12 mouse cellular contexts compared by ENCODE assay signal in genomic region chr7:44853065-44853464, GRCm38 (mm10). TPM values are rescaled to one million over a fixed set of nuclear protein-coding genes. Genes with fewer than 3 reads are reported as not detected.
DNase-seq lines count a peak whose midpoint lies in the region; ATAC-seq and TF ChIP-seq lines count a peak whose summit lies in the region.
"Had no signal": no experiment of that assay in that cellular context is flagged by ENCODE, and none has a peak within 500 bp of the region (broad histone marks: within the 10 kb centered on the region; RNA-seq: fewer than 3 reads in every experiment).

No protein-coding gene starts in this region.

- H3K9ac ChIP-seq in heart, embryonic 14.5 days (ENCODE audit: low read length) = 0 out of 2 replicates have a peak overlapping the region, but pooled peaks have one; percentile 73
- H3K9ac ChIP-seq in neural tube, embryonic 12.5 days = no peak overlapping the region
- H3K9ac ChIP-seq in limb, embryonic 13.5 days = peak overlapping the region; percentile 40; the same call in 1 of the 2 replicates
- H3K9ac ChIP-seq in stomach, postnatal 0 days (ENCODE audit: low read length) = no peak overlapping the region

- no peak overlapping the region for H3K27ac ChIP-seq in heart, embryonic 14.5 days (replicated peaks in 1 of 2; ENCODE audit: control insufficient read depth in 1 of 2, insufficient read depth in 1 of 2, low read depth in 2 of 2, low read length in 2 of 2)
- H3K27ac ChIP-seq in neural tube, embryonic 12.5 days = no peak overlapping the region
- no peak overlapping the region for H3K27ac ChIP-seq in limb, embryonic 13.5 days
- no peak overlapping the region for H3K27ac ChIP-seq in stomach, postnatal 0 days (replicated peaks)

- no peak for TF ChIP-seq CTCF in stomach, postnatal 0 days (IDR thresholded peaks at IDR 0.05; ENCODE audit: low read depth)

- H3K4me2 ChIP-seq in heart, embryonic 14.5 days (ENCODE audit: low read length) = peak overlapping the region; percentile 81
- peak overlapping the region; percentile 87; the same call in 1 of the 2 replicates for H3K4me2 ChIP-seq in neural tube, embryonic 12.5 days (replicated peaks)
- peak overlapping the region; percentile 90 for H3K4me2 ChIP-seq in limb, embryonic 13.5 days (replicated peaks)
- H3K4me2 ChIP-seq in stomach, postnatal 0 days (replicated peaks; ENCODE audit: low read depth) = 0 out of 2 replicates have a peak overlapping the region, but pooled peaks have one; percentile 88

- H3K36me3 ChIP-seq in heart, embryonic 14.5 days (ENCODE audit: control insufficient read depth, insufficient read depth, low read length) = peaks cover 22% of the 10 kb centered on the region
- H3K36me3 ChIP-seq in neural tube, embryonic 12.5 days = peaks cover 9% of the 10 kb centered on the region; the same call in 1 of the 2 replicates
- peaks cover 22% of the 10 kb centered on the region for H3K36me3 ChIP-seq in limb, embryonic 13.5 days
- no peaks in the 10 kb centered on the region; the same call in 1 of the 2 replicates for H3K36me3 ChIP-seq in stomach, postnatal 0 days (ENCODE audit: control insufficient read depth, insufficient read depth, low read length)

- H3K4me1 ChIP-seq in heart, embryonic 14.5 days (ENCODE audit: control insufficient read depth in 2 of 2, insufficient read depth in 2 of 2, low read length in 2 of 2) = peaks cover 26 to 43% of the 10 kb centered on the region in 2 experiments
- H3K4me1 ChIP-seq in neural tube, embryonic 12.5 days = peaks cover 61% of the 10 kb centered on the region
- H3K4me1 ChIP-seq in limb, embryonic 13.5 days = peaks cover 67% of the 10 kb centered on the region
- peaks cover 10% of the 10 kb centered on the region for H3K4me1 ChIP-seq in stomach, postnatal 0 days (replicated peaks; ENCODE audit: control insufficient read depth, insufficient read depth)

- no peak overlapping the region for H3K4me3 ChIP-seq in heart, embryonic 14.5 days (ENCODE audit: control insufficient read depth in 1 of 2, insufficient read depth in 1 of 2, low read depth in 1 of 2, low read length in 2 of 2)
- no peak overlapping the region for H3K4me3 ChIP-seq in neural tube, embryonic 12.5 days
- peak overlapping the region; percentile 56; the same call in 1 of the 2 replicates for H3K4me3 ChIP-seq in limb, embryonic 13.5 days
- H3K4me3 ChIP-seq in stomach, postnatal 0 days (ENCODE audit: low read depth, low read length) = no peak overlapping the region

- H3K9me3 ChIP-seq in heart, embryonic 14.5 days (ENCODE audit: control insufficient read depth, low read length) = no peaks in the 10 kb centered on the region
- no peaks in the 10 kb centered on the region for H3K9me3 ChIP-seq in neural tube, embryonic 12.5 days
- no peaks in the 10 kb centered on the region for H3K9me3 ChIP-seq in limb, embryonic 13.5 days
- no peaks in the 10 kb centered on the region for H3K9me3 ChIP-seq in stomach, postnatal 0 days (ENCODE audit: control insufficient read depth, low read length)
- H3K9me3 ChIP-seq: limb, embryonic 12.5 days had no signal

- DNase-seq in heart, postnatal 14 days = no peak
- no peak for DNase-seq in neural tube, embryonic 10.5 days (ENCODE audit: extremely low spot score, low spot score)
- no peak for DNase-seq in stomach, postnatal 0 days (ENCODE audit: low spot score)
- no peak for DNase-seq in left cerebral cortex, adult 8-10 months (ENCODE audit: low spot score in 2 of 2)
- DNase-seq in urinary bladder, adult 18-20 months (ENCODE audit: low spot score in 2 of 2) = no peak
- DNase-seq: heart, postnatal 10 days; kidney, postnatal 14 days; thymus, postnatal 25 days had no signal

- no peak for TF ChIP-seq EP300 in stomach, postnatal 0 days (optimal IDR thresholded peaks at IDR 0.05)

- no peaks in the 10 kb centered on the region for H3K27me3 ChIP-seq in heart, embryonic 14.5 days (ENCODE audit: control insufficient read depth, insufficient read depth, low read length)
- H3K27me3 ChIP-seq in neural tube, embryonic 12.5 days (replicated peaks) = no peaks in the 10 kb centered on the region
- no peaks in the 10 kb centered on the region for H3K27me3 ChIP-seq in limb, embryonic 13.5 days
- no peaks in the 10 kb centered on the region for H3K27me3 ChIP-seq in stomach, postnatal 0 days (ENCODE audit: control insufficient read depth, insufficient read depth, low read length)
- H3K27me3 ChIP-seq: limb, embryonic 12.5 days had no signal

- WGBS in heart, embryonic 14.5 days = 89% methylated on average over 2 of the region's 2 CpGs
- 91% methylated on average over 2 of the region's 2 CpGs for WGBS in neural tube, embryonic 12.5 days
- 89% methylated on average over 2 of the region's 2 CpGs for WGBS in limb, embryonic 13.5 days
- 94% methylated on average over 2 of the region's 2 CpGs for WGBS in stomach, postnatal 0 days

- no peak for ATAC-seq in heart, embryonic 14.5 days (ENCODE audit: insufficient number of reproducible peaks, insufficient read depth, low FRiP score, low read depth)
- ATAC-seq in neural tube, embryonic 12.5 days (ENCODE audit: low FRiP score, low read depth) = no peak
- ATAC-seq in limb, embryonic 13.5 days (ENCODE audit: low FRiP score, low read depth) = no peak
- no peak for ATAC-seq in stomach, postnatal 0 days (ENCODE audit: low FRiP score, low TSS enrichment)

- intact Hi-C loops in heart, postnatal 14 days (cut with DNase I) = no loop called here

RNA-seq across cellular contexts. Expression of gene Pnkp, which starts 3.9 kb away (rescaled TPM):
- 19.4 and 22.7 TPM in 2 replicates for polyA plus RNA-seq in heart, embryonic 14.5 days (2014; fragmentation: Nextera tagmentation; extraction: Ambion mirVana)
- 10 to 100 TPM; 17.6 to 18.8 TPM for total RNA-seq in heart, postnatal 14 days (2021)
- polyA plus RNA-seq in neural tube, embryonic 12.5 days (2016; fragmentation: Nextera tagmentation; extraction: Ambion mirVana) = 32.3 and 39.3 TPM in 2 replicates
- polyA plus RNA-seq in limb, embryonic 13.5 days (2015; fragmentation: Nextera tagmentation; extraction: Ambion mirVana) = 33.1 and 33.9 TPM in 2 replicates
- polyA plus RNA-seq in stomach, postnatal 0 days (2015; fragmentation: Nextera tagmentation; extraction: Ambion mirVana) = 23.5 and 25.7 TPM in 2 replicates
- 10 to 100 TPM; 23.9 to 27.0 (median 24.4) TPM for total RNA-seq in left cerebral cortex, adult 8-10 months (2022)

RNA-seq across cellular contexts. Expression of gene Tbc1d17, which starts 4.2 kb away (rescaled TPM):
- polyA plus RNA-seq in heart, embryonic 14.5 days (2014; fragmentation: Nextera tagmentation; extraction: Ambion mirVana) = 44.5 and 53.5 TPM in 2 replicates
- 10 to 100 TPM; 41.0 to 42.8 TPM for total RNA-seq in heart, postnatal 14 days (2021)
- 95.4 and 101 TPM in 2 replicates for polyA plus RNA-seq in neural tube, embryonic 12.5 days (2016; fragmentation: Nextera tagmentation; extraction: Ambion mirVana)
- 86.0 and 90.5 TPM in 2 replicates for polyA plus RNA-seq in limb, embryonic 13.5 days (2015; fragmentation: Nextera tagmentation; extraction: Ambion mirVana)
- 45.4 and 48.0 TPM in 2 replicates for polyA plus RNA-seq in stomach, postnatal 0 days (2015; fragmentation: Nextera tagmentation; extraction: Ambion mirVana)
- total RNA-seq in left cerebral cortex, adult 8-10 months (2022) = 10 to 100 TPM; 76.4 to 88.3 (median 82.2) TPM

RNA-seq across cellular contexts. Expression of gene Akt1s1, which starts 4.3 kb away (rescaled TPM):
- 33.4 and 61.6 TPM in 2 replicates for polyA plus RNA-seq in heart, embryonic 14.5 days (2014; fragmentation: Nextera tagmentation; extraction: Ambion mirVana)
- 10 to 100 TPM; 61.1 to 63.3 TPM for total RNA-seq in heart, postnatal 14 days (2021)
- polyA plus RNA-seq in neural tube, embryonic 12.5 days (2016; fragmentation: Nextera tagmentation; extraction: Ambion mirVana) = 108 and 116 TPM in 2 replicates
- polyA plus RNA-seq in limb, embryonic 13.5 days (2015; fragmentation: Nextera tagmentation; extraction: Ambion mirVana) = 112 and 122 TPM in 2 replicates
- 70.8 and 75.2 TPM in 2 replicates for polyA plus RNA-seq in stomach, postnatal 0 days (2015; fragmentation: Nextera tagmentation; extraction: Ambion mirVana)
- total RNA-seq in left cerebral cortex, adult 8-10 months (2022) = 10 to 100 TPM; 53.8 to 68.8 (median 64.7) TPM

RNA-seq across cellular contexts. Expression of gene Ptov1, which starts 16.5 kb away (rescaled TPM):
- polyA plus RNA-seq in heart, embryonic 14.5 days (2014; fragmentation: Nextera tagmentation; extraction: Ambion mirVana) = 279 and 310 TPM in 2 replicates
- 100 to 1,000 TPM; 149 to 160 TPM for total RNA-seq in heart, postnatal 14 days (2021)
- 630 and 637 TPM in 2 replicates for polyA plus RNA-seq in neural tube, embryonic 12.5 days (2016; fragmentation: Nextera tagmentation; extraction: Ambion mirVana)
- 502 and 514 TPM in 2 replicates for polyA plus RNA-seq in limb, embryonic 13.5 days (2015; fragmentation: Nextera tagmentation; extraction: Ambion mirVana)
- polyA plus RNA-seq in stomach, postnatal 0 days (2015; fragmentation: Nextera tagmentation; extraction: Ambion mirVana) = 159 and 179 TPM in 2 replicates
- 100 to 1,000 TPM; 277 to 305 (median 293) TPM for total RNA-seq in left cerebral cortex, adult 8-10 months (2022)

RNA-seq across cellular contexts. Expression of gene Atf5, which starts 36.6 kb away (rescaled TPM):
- polyA plus RNA-seq in heart, embryonic 14.5 days (2014; fragmentation: Nextera tagmentation; extraction: Ambion mirVana) = 1.8 and 1.9 TPM in 2 replicates
- 10 to 100 TPM; 52.4 to 57.4 TPM for total RNA-seq in heart, postnatal 14 days (2021)
- 4.8 and 5.1 TPM in 2 replicates for polyA plus RNA-seq in neural tube, embryonic 12.5 days (2016; fragmentation: Nextera tagmentation; extraction: Ambion mirVana)
- 3.2 and 3.6 TPM in 2 replicates for polyA plus RNA-seq in limb, embryonic 13.5 days (2015; fragmentation: Nextera tagmentation; extraction: Ambion mirVana)
- polyA plus RNA-seq in stomach, postnatal 0 days (2015; fragmentation: Nextera tagmentation; extraction: Ambion mirVana) = 7.3 and 7.7 TPM in 2 replicates
- total RNA-seq in left cerebral cortex, adult 8-10 months (2022) = 10 to 100 TPM; 23.8 to 26.8 (median 24.2) TPM

Comparison
In these comparisons a context has a peak if more than half of its experiments do, and no peak if none do; other contexts are left out.
1. H3K9ac ChIP-seq: peak in heart, embryonic 14.5 days (single experiment) and limb, embryonic 13.5 days (single experiment); none in neural tube, embryonic 12.5 days (single experiment) and stomach, postnatal 0 days (single experiment).
2. Peak in every context shown above with its lines, with median percentiles within 50 percentile points of each other: H3K4me2 ChIP-seq.